Mouse (Mus musculus): ENCODE measurements at regions not wholly inside any gene's neighbourhood (a gene's known extent, or its start where the extent isn't known, plus 50 kb on each side); places are given as distances from the start of the nearest gene placed in this dataset.

GRCm38 (mm10) chr7:75063816-75064215, 245.2 kb downstream of the Sv2b start:
- no peak overlapping the region for H3K27ac ChIP-seq (replicated peaks; ENCODE audit: low read depth, low read length)
- ATAC-seq (replicated peaks; ENCODE audit: insufficient number of reproducible peaks, low FRiP score, low TSS enrichment, low read depth), result no peak
- 30% methylated on average over 2 of the region's 2 CpGs for WGBS
- no peak overlapping the region for H3K4me3 ChIP-seq (ENCODE audit: low read depth, low read length)
- no peaks in the 10 kb centered on the region for H3K27me3 ChIP-seq (ENCODE audit: control insufficient read depth, insufficient read depth, low read length)
- no peaks in the 10 kb centered on the region for H3K4me1 ChIP-seq (ENCODE audit: control insufficient read depth, insufficient read depth, low read length)
- H3K36me3 ChIP-seq (replicated peaks; ENCODE audit: control insufficient read depth, insufficient read depth, low read depth, low read length), result no peaks in the 10 kb centered on the region
- H3K9me3 ChIP-seq (replicated peaks; ENCODE audit: control insufficient read depth, low read length), result no peaks in the 10 kb centered on the region
- H3K9ac ChIP-seq (replicated peaks; ENCODE audit: low read length), result no peak overlapping the region
- DNase-seq (ENCODE audit: low spot score), result no peak
- no peak overlapping the region for H3K4me2 ChIP-seq (ENCODE audit: low read depth, low read length)

GRCm38 (mm10) chr7:75050231-75050630, 258.8 kb downstream of the Sv2b start:
- no peak for ATAC-seq (replicated peaks; ENCODE audit: insufficient number of reproducible peaks, low FRiP score, low TSS enrichment, low read depth)
- WGBS, result 82% methylated on average over 1 of the region's 1 CpGs
- Histone ChIP-seq H3K9ac (replicated peaks; ENCODE audit: low read length) (no peak overlapping the region), H3K4me3 (ENCODE audit: low read depth, low read length) (no peak overlapping the region), H3K4me1 (ENCODE audit: control insufficient read depth, insufficient read depth, low read length) (no peaks in the 10 kb centered on the region), H3K36me3 (replicated peaks; ENCODE audit: control insufficient read depth, insufficient read depth, low read depth, low read length) (no peaks in the 10 kb centered on the region), H3K9me3 (replicated peaks; ENCODE audit: control insufficient read depth, low read length) (no peaks in the 10 kb centered on the region), H3K4me2 (ENCODE audit: low read depth, low read length) (no peak overlapping the region), H3K27ac (replicated peaks; ENCODE audit: low read depth, low read length) (no peak overlapping the region), H3K27me3 (ENCODE audit: control insufficient read depth, insufficient read depth, low read length) (no peaks in the 10 kb centered on the region)
- DNase-seq (ENCODE audit: low spot score), result no peak

GRCm38 (mm10) chr7:75049751-75050150, 259.3 kb downstream of the Sv2b start:
- Histone ChIP-seq H3K27me3 (ENCODE audit: control insufficient read depth, insufficient read depth, low read length) (no peaks in the 10 kb centered on the region), H3K9me3 (replicated peaks; ENCODE audit: control insufficient read depth, low read length) (no peaks in the 10 kb centered on the region), H3K9ac (replicated peaks; ENCODE audit: low read length) (no peak overlapping the region), H3K4me3 (ENCODE audit: low read depth, low read length) (no peak overlapping the region), H3K4me2 (ENCODE audit: low read depth, low read length) (no peak overlapping the region), H3K27ac (replicated peaks; ENCODE audit: low read depth, low read length) (no peak overlapping the region), H3K4me1 (ENCODE audit: control insufficient read depth, insufficient read depth, low read length) (no peaks in the 10 kb centered on the region), H3K36me3 (replicated peaks; ENCODE audit: control insufficient read depth, insufficient read depth, low read depth, low read length) (no peaks in the 10 kb centered on the region)
- WGBS, result 92% methylated on average over 5 of the region's 5 CpGs
- DNase-seq (ENCODE audit: low spot score) (no peak), ATAC-seq (replicated peaks; ENCODE audit: insufficient number of reproducible peaks, low FRiP score, low TSS enrichment, low read depth) (no peak)

- no peak overlapping the region for H3K4me2 ChIP-seq (ENCODE audit: low read depth, low read length)
- 87% methylated on average over 2 of the region's 2 CpGs for whole genome bisulfite sequencing
- no peak overlapping the region for H3K4me3 ChIP-seq (ENCODE audit: low read depth, low read length)
- no peaks in the 10 kb centered on the region for H3K4me1 ChIP-seq (ENCODE audit: control insufficient read depth, insufficient read depth, low read length)
- no peaks in the 10 kb centered on the region for H3K27me3 ChIP-seq (ENCODE audit: control insufficient read depth, insufficient read depth, low read length)
- DNase-seq (ENCODE audit: low spot score), result no peak
- ATAC-seq (replicated peaks; ENCODE audit: insufficient number of reproducible peaks, low FRiP score, low TSS enrichment, low read depth), result no peak
- H3K9me3 ChIP-seq (replicated peaks; ENCODE audit: control insufficient read depth, low read length), result no peaks in the 10 kb centered on the region
- H3K9ac ChIP-seq (replicated peaks; ENCODE audit: low read length), result no peak overlapping the region
- no peak overlapping the region for H3K27ac ChIP-seq (replicated peaks; ENCODE audit: low read depth, low read length)
- H3K36me3 ChIP-seq (replicated peaks; ENCODE audit: control insufficient read depth, insufficient read depth, low read depth, low read length), result no peaks in the 10 kb centered on the region
Observed at GRCm38 (mm10) chr7:75048822-75049221, 260.2 kb downstream of the Sv2b start.

- no peaks in the 10 kb centered on the region for H3K27me3 ChIP-seq (ENCODE audit: control insufficient read depth, insufficient read depth, low read length)
- no peak overlapping the region for H3K4me2 ChIP-seq (ENCODE audit: low read depth, low read length)
- ATAC-seq (replicated peaks; ENCODE audit: insufficient number of reproducible peaks, low FRiP score, low TSS enrichment, low read depth), result no peak
- H3K4me1 ChIP-seq (ENCODE audit: control insufficient read depth, insufficient read depth, low read length), result no peaks in the 10 kb centered on the region
- 89% methylated on average over 3 of the region's 3 CpGs for WGBS
- no peak overlapping the region for H3K27ac ChIP-seq (replicated peaks; ENCODE audit: low read depth, low read length)
- H3K36me3 ChIP-seq (replicated peaks; ENCODE audit: control insufficient read depth, insufficient read depth, low read depth, low read length), result no peaks in the 10 kb centered on the region
- H3K9me3 ChIP-seq (replicated peaks; ENCODE audit: control insufficient read depth, low read length), result no peaks in the 10 kb centered on the region
- H3K9ac ChIP-seq (replicated peaks; ENCODE audit: low read length), result no peak overlapping the region
- no peak overlapping the region for H3K4me3 ChIP-seq (ENCODE audit: low read depth, low read length)
- no peak for DNase-seq (ENCODE audit: low spot score)
Observed at GRCm38 (mm10) chr7:75047827-75048226, 261.2 kb downstream of the Sv2b start.

GRCm38 (mm10) chr7:75040871-75041270, 268.2 kb downstream of the Sv2b start:
- WGBS, result 83% methylated on average over 6 of the region's 6 CpGs

DNA sequence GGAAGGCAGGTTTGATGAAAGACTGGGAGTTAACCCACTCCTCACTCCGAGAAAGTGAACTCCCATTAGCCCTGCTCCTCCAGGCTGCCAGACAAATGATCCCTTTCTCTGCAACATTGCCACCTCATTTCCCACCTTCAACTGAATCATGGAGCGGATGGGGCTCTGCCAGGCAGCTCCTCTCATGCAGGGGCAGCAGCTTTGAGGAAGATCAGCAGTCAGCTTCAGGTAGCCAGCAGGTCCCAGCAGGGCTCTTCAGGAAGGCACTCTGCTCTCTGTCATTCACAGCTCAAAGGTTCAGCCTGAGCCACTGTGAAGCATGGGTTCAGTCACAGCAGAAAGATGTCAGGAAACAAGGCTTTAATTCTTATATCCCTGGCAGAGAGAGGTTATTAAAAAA, 282.9 kb downstream of the Sv2b start:
- ATAC-seq (replicated peaks; ENCODE audit: insufficient number of reproducible peaks, low FRiP score, low TSS enrichment, low read depth) (no peak), DNase-seq (ENCODE audit: low spot score) (no peak)
- no peaks in the 10 kb centered on the region for H3K36me3 ChIP-seq (replicated peaks; ENCODE audit: control insufficient read depth, insufficient read depth, low read depth, low read length)
- no peak overlapping the region for H3K9ac ChIP-seq (replicated peaks; ENCODE audit: low read length)
- H3K27ac ChIP-seq (replicated peaks; ENCODE audit: low read depth, low read length), result no peak overlapping the region
- no peak overlapping the region for H3K4me2 ChIP-seq (ENCODE audit: low read depth, low read length)
- no peaks in the 10 kb centered on the region for H3K9me3 ChIP-seq (replicated peaks; ENCODE audit: control insufficient read depth, low read length)
- no peak overlapping the region for H3K4me3 ChIP-seq (ENCODE audit: low read depth, low read length)
- 26% methylated on average over 2 of the region's 2 CpGs for WGBS
- no peaks in the 10 kb centered on the region for H3K27me3 ChIP-seq (ENCODE audit: control insufficient read depth, insufficient read depth, low read length)
- H3K4me1 ChIP-seq (ENCODE audit: control insufficient read depth, insufficient read depth, low read length), result no peaks in the 10 kb centered on the region

More at GRCm38 (mm10) chr7:75040871-75041270, 268.2 kb downstream of the Sv2b start:
- Histone ChIP-seq H3K27me3 (ENCODE audit: control insufficient read depth, insufficient read depth, low read length) (no peaks in the 10 kb centered on the region), H3K36me3 (replicated peaks; ENCODE audit: control insufficient read depth, insufficient read depth, low read depth, low read length) (no peaks in the 10 kb centered on the region), H3K4me3 (ENCODE audit: low read depth, low read length) (no peak overlapping the region), H3K9me3 (replicated peaks; ENCODE audit: control insufficient read depth, low read length) (no peaks in the 10 kb centered on the region), H3K27ac (replicated peaks; ENCODE audit: low read depth, low read length) (no peak overlapping the region), H3K4me2 (ENCODE audit: low read depth, low read length) (no peak overlapping the region), H3K4me1 (ENCODE audit: control insufficient read depth, insufficient read depth, low read length) (no peaks in the 10 kb centered on the region), H3K9ac (replicated peaks; ENCODE audit: low read length) (no peak overlapping the region)
- no peak for DNase-seq (ENCODE audit: low spot score)
- ATAC-seq (replicated peaks; ENCODE audit: insufficient number of reproducible peaks, low FRiP score, low TSS enrichment, low read depth), result no peak

- no peak overlapping the region for H3K9ac ChIP-seq (replicated peaks; ENCODE audit: low read length)
- no peaks in the 10 kb centered on the region for H3K36me3 ChIP-seq (replicated peaks; ENCODE audit: control insufficient read depth, insufficient read depth, low read depth, low read length)
- no peaks in the 10 kb centered on the region for H3K27me3 ChIP-seq (ENCODE audit: control insufficient read depth, insufficient read depth, low read length)
- H3K4me3 ChIP-seq (ENCODE audit: low read depth, low read length), result no peak overlapping the region
- no peak for ATAC-seq (replicated peaks; ENCODE audit: insufficient number of reproducible peaks, low FRiP score, low TSS enrichment, low read depth)
- no peaks in the 10 kb centered on the region for H3K4me1 ChIP-seq (ENCODE audit: control insufficient read depth, insufficient read depth, low read length)
- H3K9me3 ChIP-seq (replicated peaks; ENCODE audit: control insufficient read depth, low read length), result no peaks in the 10 kb centered on the region
- 51% methylated on average over 6 of the region's 6 CpGs for WGBS
- peak; percentile 61 for DNase-seq (ENCODE audit: low spot score)
- no peak overlapping the region for H3K27ac ChIP-seq (replicated peaks; ENCODE audit: low read depth, low read length)
- no peak overlapping the region for H3K4me2 ChIP-seq (ENCODE audit: low read depth, low read length)
Observed at GRCm38 (mm10) chr7:75021966-75022365, 287.1 kb downstream of the Sv2b start.

Measured in embryonic facial prominence, embryonic 11.5 days (tissue).